Mouse (Mus musculus) duodenum, adult 2 months (tissue): ENCODE data around the gene Plekhn1. TPM values are rescaled to one million over a fixed set of nuclear protein-coding genes. Genes with fewer than 3 reads are reported as not detected.

Experiments used
- polyA plus RNA-seq: library from polyadenylated mRNA; depleted of rRNA; stranded (reverse); fragments of >200 nt; gene quantifications from 2 replicates; pipeline ENCODE4 v1.2.3, GENCODE M21; 2012; ENCODE audit warnings: low replicate concordance; rRNA removed

Plekhn1 gene
- polyA plus RNA-seq: 34.8 and 35.6 TPM in 2 replicates

GRCm38 (mm10) chr4:156234701-156235213 lies at the start of gene Plekhn1:
Gene Plekhn1, minus strand, starts transcription at chr4:156234857.

GRCm38 (mm10) chr4:156255078-156255839 lies 20.6 kb upstream of the Plekhn1 start, which contains the start of gene Samd11:
Gene Samd11, minus strand, starts transcription at chr4:156255657.

GRCm38 (mm10) chr4:156235808-156236533 lies 1.3 kb upstream of the Plekhn1 start, which contains the start of gene Noc2l:
Gene Noc2l, plus strand, starts transcription at chr4:156236010.

GRCm38 (mm10) chr4:156215649-156216048 lies 19.0 kb downstream of the Plekhn1 start, which contains the start of gene Perm1:
Gene Perm1, plus strand, starts transcription at chr4:156215868.

GRCm38 (mm10) chr4:156203001-156203412 lies 31.6 kb downstream of the Plekhn1 start, which contains the start of gene AW011738:
Gene AW011738, plus strand, starts transcription at chr4:156203304.

GRCm38 (mm10) chr4:156200623-156201475 lies 33.8 kb downstream of the Plekhn1 start, which contains the start of gene Isg15:
Gene Isg15, minus strand, starts transcription at chr4:156200818.

GRCm38 (mm10) chr4:156197131-156197828 lies 37.4 kb downstream of the Plekhn1 start, which contains the start of gene Agrn:
Gene Agrn, minus strand, starts transcription at chr4:156197488.

Other genes starting within 250 kb of the Plekhn1 start
- 5.3 and 6.9 TPM in 2 replicates for gene B3galt6, start 242.2 kb downstream of the Plekhn1 start, polyA plus RNA-seq
- 44.0 and 69.6 TPM in 2 replicates for gene Sdf4, start 242.0 kb downstream of the Plekhn1 start, polyA plus RNA-seq
- gene Tnfrsf4, start 221.0 kb downstream of the Plekhn1 start, polyA plus RNA-seq: 3.6 and 6.5 TPM in 2 replicates
- gene Tnfrsf18, start 208.7 kb downstream of the Plekhn1 start, polyA plus RNA-seq: 2.5 and 3.5 TPM in 2 replicates
- 5.6 and 8.2 TPM in 2 replicates for gene Ttll10, start 175.4 kb downstream of the Plekhn1 start, polyA plus RNA-seq
- 8.9 and 11.4 TPM in 2 replicates for gene 9430015G10Rik, start 124.9 kb downstream of the Plekhn1 start, polyA plus RNA-seq
- 0.29 and 0.46 TPM in 2 replicates for gene Rnf223, start 104.3 kb downstream of the Plekhn1 start, polyA plus RNA-seq
- gene Agrn, start 37.4 kb downstream of the Plekhn1 start, polyA plus RNA-seq: 68.8 and 73.3 TPM in 2 replicates
- gene Isg15, start 34.0 kb downstream of the Plekhn1 start, polyA plus RNA-seq: 7.9 and 66.7 TPM in 2 replicates
- 0.83 and 1.7 TPM in 2 replicates for gene AW011738, start 31.6 kb downstream of the Plekhn1 start, polyA plus RNA-seq
- gene Perm1, start 19.0 kb downstream of the Plekhn1 start, polyA plus RNA-seq: 0.06 and 0.07 TPM in 2 replicates
- 32.3 and 40.0 TPM in 2 replicates for gene Noc2l, start 1.2 kb upstream of the Plekhn1 start, polyA plus RNA-seq
- 0.28 and 1.1 TPM in 2 replicates for gene Samd11, start 20.8 kb upstream of the Plekhn1 start, polyA plus RNA-seq
- gene Vmn2r-ps159, start 96.2 kb upstream of the Plekhn1 start, polyA plus RNA-seq: not detected in 2 replicates